14 mouse cellular contexts compared by ENCODE assay signal in genomic region chr2:29665421-29665820, GRCm38 (mm10). TPM values are rescaled to one million over a fixed set of nuclear protein-coding genes. Genes with fewer than 3 reads are reported as not detected.
DNase-seq lines count a peak whose midpoint lies in the region; ATAC-seq and TF ChIP-seq lines count a peak whose summit lies in the region.
"Had no signal": no experiment of that assay in that cellular context is flagged by ENCODE, and none has a peak within 500 bp of the region (broad histone marks: within the 10 kb centered on the region; RNA-seq: fewer than 3 reads in every experiment).

No protein-coding gene starts in this region.

- DNase-seq in heart, adult 2 months, result no peak
- no peak for DNase-seq in heart, adult 9 months (ENCODE audit: low spot score in 2 of 2)
- no peak for DNase-seq in lung, embryonic 14.5 days
- no peak for DNase-seq in lung, postnatal 36 days
- DNase-seq in R1 (ENCODE audit: low read depth, low spot score), result peak; percentile 81
- peak; percentile 73 for DNase-seq in thymus, postnatal 0 days (ENCODE audit: low spot score)
- no peak for DNase-seq in ovary, postnatal 14 days (ENCODE audit: low spot score)
- no peak for DNase-seq in kidney, postnatal 25 days
- DNase-seq: cerebellum, postnatal 36 days; gastrocnemius, postnatal 36 days; heart, postnatal 10 days; left cerebral cortex, postnatal 4 days had no signal

- no peak overlapping the region for H3K27ac ChIP-seq in heart, adult 2 months
- no peak overlapping the region for H3K27ac ChIP-seq in lung, embryonic 14.5 days (ENCODE audit: low read depth)
- H3K27ac ChIP-seq: forebrain, embryonic 13.5 days had no signal

- no peak overlapping the region for H3K4me3 ChIP-seq in heart, adult 2 months
- H3K4me3 ChIP-seq in lung, embryonic 14.5 days (ENCODE audit: low read depth, low read length), result no peak overlapping the region
- H3K4me3 ChIP-seq: forebrain, embryonic 13.5 days had no signal

- H3K4me2 ChIP-seq in lung, embryonic 14.5 days, result no peak overlapping the region
- H3K4me2 ChIP-seq: forebrain, embryonic 13.5 days had no signal

- peak; percentile 38 for TF ChIP-seq CTCF in heart, adult 2 months (IDR thresholded peaks at IDR 0.05)
- TF ChIP-seq CTCF in lung, embryonic 14.5 days (IDR thresholded peaks at IDR 0.05; ENCODE audit: low read depth), result peak; percentile 36

- intact Hi-C loops in heart, adult 2 months (cut with DNase I), result no loop called here

- peaks cover 14% of the 10 kb centered on the region for H3K79me2 ChIP-seq in heart, adult 2 months (replicated peaks; ENCODE audit: control insufficient read depth, insufficient read depth, low read length)

- no peaks in the 10 kb centered on the region for H3K9me3 ChIP-seq in lung, embryonic 14.5 days (ENCODE audit: low read depth, low read length)
- H3K9me3 ChIP-seq: forebrain, embryonic 13.5 days had no signal

- no peak for TF ChIP-seq EP300 in heart, adult 2 months (IDR thresholded peaks at IDR 0.05; ENCODE audit: insufficient read depth, low read depth, low read length)

- WGBS in heart, adult 2 months, result 90% methylated on average over 5 of the region's 5 CpGs
- 85% methylated on average over 5 of the region's 5 CpGs for WGBS in lung, embryonic 14.5 days

- H3K4me1 ChIP-seq in heart, adult 2 months (ENCODE audit: control insufficient read depth, insufficient read depth, low read length), result peaks cover 52% of the 10 kb centered on the region
- peaks cover 11% of the 10 kb centered on the region for H3K4me1 ChIP-seq in lung, embryonic 14.5 days (ENCODE audit: insufficient read depth)

- TF ChIP-seq POLR2A in heart, adult 2 months (IDR thresholded peaks at IDR 0.05; ENCODE audit: insufficient read depth, low read depth, low read length), result no peak

- peaks cover 17% of the 10 kb centered on the region for H3K36me3 ChIP-seq in heart, adult 2 months (ENCODE audit: control insufficient read depth, insufficient read depth, low read length)
- no peaks in the 10 kb centered on the region for H3K36me3 ChIP-seq in lung, embryonic 14.5 days (ENCODE audit: insufficient read depth)

- no peaks in the 10 kb centered on the region for H3K27me3 ChIP-seq in heart, adult 2 months (ENCODE audit: control insufficient read depth, insufficient read depth, low read length)
- no peaks in the 10 kb centered on the region for H3K27me3 ChIP-seq in lung, embryonic 14.5 days (ENCODE audit: insufficient read depth, low read length)
- H3K27me3 ChIP-seq: forebrain, embryonic 13.5 days had no signal

- H3K9ac ChIP-seq in heart, adult 2 months (ENCODE audit: low read depth, low read length), result no peak overlapping the region
- no peak overlapping the region for H3K9ac ChIP-seq in lung, embryonic 14.5 days
- H3K9ac ChIP-seq: forebrain, embryonic 13.5 days had no signal

- no peak for ATAC-seq in lung, embryonic 14.5 days (ENCODE audit: insufficient read depth)
- ATAC-seq: forebrain, embryonic 13.5 days; inflammation-experienced regulatory T-cells, adult 6 months had no signal

RNA-seq across cellular contexts. Expression of gene Rapgef1, which starts 45.9 kb away (rescaled TPM):
- 100 to 1,000 TPM in 1 of 2 experiments, 10 to 100 TPM in 1; 96.7 to 116 TPM for total RNA-seq in heart, adult 2 months (2021)
- 65.0 and 86.1 TPM in 2 replicates for polyA plus RNA-seq in heart, adult 2 months (2012; rRNA removed)
- polyA plus RNA-seq in lung, embryonic 14.5 days (2014; fragmentation: Nextera tagmentation; extraction: Ambion mirVana), result 18.3 and 20.5 TPM in 2 replicates
- polyA plus RNA-seq in thymus, postnatal 0 days (2015; fragmentation: Nextera tagmentation; extraction: Ambion mirVana), result 16.0 and 19.1 TPM in 2 replicates

Comparison
In these comparisons a context has a peak if more than half of its experiments do, and no peak if none do; other contexts are left out.
1. DNase-seq: peak in R1 (single experiment) and thymus, postnatal 0 days (single experiment); none in heart, adult 2 months (0 of 2), heart, adult 9 months (0 of 2), lung, embryonic 14.5 days (single experiment), lung, postnatal 36 days (single experiment), ovary, postnatal 14 days (single experiment) and kidney, postnatal 25 days (0 of 2).